Mouse (Mus musculus) CD4-positive, CD25-positive, alpha-beta regulatory T cell, adult 9 weeks (primary cell): ENCODE data around the gene Phldb1. TPM values are rescaled to one million over a fixed set of nuclear protein-coding genes. Genes with fewer than 3 reads are reported as not detected.

Experiments used
- polyA plus RNA-seq: library from polyadenylated mRNA; unstranded; fragments of 100-300 nt; shearing (Covaris generic); gene quantifications from one replicate; pipeline ENCODE4 v1.2.1, GENCODE M21; 2017

Gene Phldb1
- polyA plus RNA-seq: 0.89 TPM

GRCm38 (mm10) chr9:44734524-44735494, at the start of gene Phldb1:
TSS of gene Phldb1 (minus strand) at chr9:44735198.

GRCm38 (mm10) chr9:44767101-44768028, 32.4 kb upstream of the Phldb1 start, which contains the start of the genes Arcn1 and Ift46:
TSS of gene Arcn1 (minus strand) at chr9:44767845.
TSS of gene Ift46 (plus strand) at chr9:44767908.

GRCm38 (mm10) chr9:44673005-44673404, 62.0 kb downstream of the Phldb1 start, which contains the start of gene Treh:
TSS of gene Treh (plus strand) at chr9:44673233.

Other genes with a start within 250 kb of the Phldb1 start
- 93.5 TPM for gene Cxcr5, start 173.3 kb downstream of the Phldb1 start, polyA plus RNA-seq
- 51.6 TPM for gene Ddx6, start 130.3 kb downstream of the Phldb1 start, polyA plus RNA-seq
- not detected for gene Treh, start 62.0 kb downstream of the Phldb1 start, polyA plus RNA-seq
- gene Arcn1, start 32.6 kb upstream of the Phldb1 start, polyA plus RNA-seq: 90.7 TPM
- 47.3 TPM for gene Ift46, start 32.7 kb upstream of the Phldb1 start, polyA plus RNA-seq
- gene Tmem25, start 64.1 kb upstream of the Phldb1 start, polyA plus RNA-seq: 0.48 TPM
- not detected for gene Ttc36, start 67.9 kb upstream of the Phldb1 start, polyA plus RNA-seq
- gene Kmt2a, start 146.1 kb upstream of the Phldb1 start, polyA plus RNA-seq: 22.1 TPM
- 408 TPM for gene Atp5l, start 185.5 kb upstream of the Phldb1 start, polyA plus RNA-seq
- gene Ube4a, start 230.4 kb upstream of the Phldb1 start, polyA plus RNA-seq: 58.4 TPM
- 1,544 TPM for gene Cd3g, start 245.2 kb upstream of the Phldb1 start, polyA plus RNA-seq
- gene Cd3d, start 246.6 kb upstream of the Phldb1 start, polyA plus RNA-seq: 1,135 TPM